Mouse (Mus musculus) neural tube, embryonic 11.5 days (tissue): ENCODE results near the gene Ero1l. TPM values are rescaled to one million over a fixed set of nuclear protein-coding genes. Genes with fewer than 3 reads are reported as not detected.

ENCODE experiments used
- ATAC-seq: fragments of 200-750 bp; cut with Nextera tagmentation; 2 replicates; pipeline ENCODE4 v1.8.0; 2017; ENCODE audit warnings: moderate number of reproducible peaks, mild to moderate bottlenecking, moderate TSS enrichment, moderate library complexity; ENCODE audit not compliant: insufficient read depth, low FRiP score, low TSS enrichment
- DNase-seq: peaks from one replicate; pipeline ENCODE4 v3.0.0-alpha.2; 2015; ENCODE audit warnings: low spot score
- H3K27ac ChIP-seq: fragments of 300-500 bp; sonication (generic); 2 replicates; pipeline ENCODE4 v1.5.1; 2014; ENCODE audit warnings: low read depth, mild to moderate bottlenecking, low read length
- H3K27me3 ChIP-seq: fragments of 300-500 bp; sonication (generic); 2 replicates; pipeline ENCODE4 v1.6.1; 2014; ENCODE audit warnings: mild to moderate bottlenecking, low read length, mixed read lengths; ENCODE audit not compliant: control insufficient read depth, insufficient read depth
- H3K36me3 ChIP-seq: fragments of 300-500 bp; sonication (generic); 2 replicates; pipeline ENCODE4 v1.6.1; 2014; ENCODE audit warnings: mild to moderate bottlenecking, low read length, moderate library complexity, mixed read lengths; ENCODE audit not compliant: control insufficient read depth, insufficient read depth
- H3K4me1 ChIP-seq: fragments of 300-500 bp; sonication (generic); 2 replicates; pipeline ENCODE4 v1.6.1; 2014; ENCODE audit warnings: low read length, mixed read lengths; ENCODE audit not compliant: control insufficient read depth, insufficient read depth
- H3K4me2 ChIP-seq: fragments of 300-500 bp; sonication (generic); 2 replicates; pipeline ENCODE4 v1.6.1; 2014; ENCODE audit warnings: low read depth, mild to moderate bottlenecking, moderate library complexity
- H3K4me3 ChIP-seq: fragments of 300-500 bp; sonication (generic); 2 replicates; pipeline ENCODE4 v1.5.1; 2014; ENCODE audit warnings: low read depth, low read length
- H3K9ac ChIP-seq: fragments of 300-500 bp; sonication (generic); 2 replicates; pipeline ENCODE4 v1.6.1; 2014; ENCODE audit warnings: mild to moderate bottlenecking, low read length
- H3K9me3 ChIP-seq: fragments of 300-500 bp; sonication (generic); 2 replicates; pipeline ENCODE4 v1.6.1; 2016; ENCODE audit warnings: low read length; ENCODE audit not compliant: control insufficient read depth
- whole genome bisulfite sequencing: fragments of 180-500 bp; shearing (Covaris S2); extraction: QIAGEN DNeasy Blood & Tissue Kit; methylation state at CpG from one replicate; pipeline ENCODE4 v1.1.7; 2014; 5-methylcytosine and 5-hydroxymethylcytosine counted together
- polyA plus RNA-seq: library from polyadenylated mRNA; unstranded; fragments of >200 nt; fragmentation: Nextera tagmentation; extraction: Ambion mirVana; gene quantifications from 2 replicates; pipeline ENCODE4 v1.2.1, GENCODE M21; 2014

Ero1l gene
- 32.4 and 34.5 TPM in 2 replicates for polyA plus RNA-seq

- Histone ChIP-seq H3K27ac (peak within 1 kb of the TSS; percentile 63), H3K9me3 (no peaks in the 10 kb centered on the region), H3K4me3 (peak within 1 kb of the TSS; percentile 87), H3K27me3 (no peaks in the 10 kb centered on the region), H3K36me3 (no peaks in the 10 kb centered on the region), H3K9ac (peak within 1 kb of the TSS; percentile 92), H3K4me2 (peak within 1 kb of the TSS; percentile 79), H3K4me1 (peaks cover 5% of the 10 kb centered on the region)
- 3% methylated on average over 32 of the region's 74 CpGs for WGBS
- peak; percentile 95 for ATAC-seq
- peak; percentile 89 for DNase-seq
Measured at GRCm38 (mm10) chr14:45318426-45319236, at the start of gene Ero1l. Gene Ero1l, minus strand, starts transcription at chr14:45318771.

- no peak overlapping the region for H3K9ac ChIP-seq
- no peaks in the 10 kb centered on the region for H3K27me3 ChIP-seq
- WGBS = 79% methylated on average over 6 of the region's 6 CpGs
- no peak overlapping the region for H3K4me2 ChIP-seq
- ATAC-seq (no peak), DNase-seq (no peak)
- H3K9me3 ChIP-seq = no peaks in the 10 kb centered on the region
- H3K4me3 ChIP-seq = no peak overlapping the region
- peaks cover 8% of the 10 kb centered on the region for H3K36me3 ChIP-seq
- no peaks in the 10 kb centered on the region for H3K4me1 ChIP-seq
- no peak overlapping the region for H3K27ac ChIP-seq
Measured at GRCm38 (mm10) chr14:45365196-45365587, 46.6 kb upstream of the Ero1l start.

DNA sequence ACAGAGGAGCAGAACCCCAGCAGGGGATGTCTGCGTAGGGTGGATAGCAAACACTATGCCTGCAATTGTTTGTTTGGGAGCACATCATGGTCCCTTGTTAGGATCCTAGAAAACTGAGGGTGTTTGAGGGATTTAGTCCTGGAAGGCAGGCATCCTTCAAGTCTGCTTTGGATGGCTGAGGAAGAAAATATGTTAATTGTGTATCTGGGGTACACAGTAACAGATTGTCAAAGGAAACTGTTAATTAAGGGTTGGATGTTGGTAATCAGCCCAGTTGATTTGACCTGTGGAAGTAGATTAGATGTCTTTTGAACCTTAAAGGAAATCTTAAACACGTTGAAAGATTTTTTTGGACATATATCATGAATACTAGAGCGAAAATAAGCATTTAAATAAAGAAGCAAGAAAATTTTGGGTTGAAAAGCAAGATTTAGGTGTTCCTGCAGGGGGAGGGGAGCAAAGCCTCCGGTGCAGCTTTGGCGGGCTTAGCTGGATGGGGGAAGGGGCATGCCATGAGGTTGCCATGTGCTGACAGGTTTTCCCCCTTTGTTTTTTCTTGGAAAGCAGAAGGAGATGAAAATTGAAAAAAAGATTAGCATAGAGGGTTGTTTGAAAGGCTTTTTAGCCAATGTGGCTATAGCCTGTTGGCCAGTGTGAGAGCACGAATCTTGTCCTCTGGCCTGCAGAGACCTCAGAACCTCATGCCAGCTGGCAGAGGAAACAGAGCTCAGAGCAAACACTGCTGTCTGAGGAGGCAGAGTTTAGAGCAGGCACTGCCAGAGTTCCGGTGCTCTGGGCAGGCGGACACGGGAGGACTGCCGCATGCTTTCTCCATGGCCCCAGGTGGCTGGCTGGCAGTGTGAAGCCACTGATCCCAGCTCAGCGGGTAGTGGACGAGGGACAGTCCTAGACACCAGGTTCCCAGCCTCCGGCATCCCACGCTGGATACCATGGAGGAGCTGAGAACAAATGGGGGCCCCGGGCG is 45.9 kb upstream of the Ero1l start:
- H3K27me3 ChIP-seq = no peaks in the 10 kb centered on the region
- H3K4me2 ChIP-seq = no peak overlapping the region
- WGBS = 85% methylated on average over 16 of the region's 16 CpGs
- no peak overlapping the region for H3K27ac ChIP-seq
- peaks cover 3% of the 10 kb centered on the region; the same call in 1 of the 2 replicates for H3K36me3 ChIP-seq
- no peak for ATAC-seq
- no peak overlapping the region for H3K9ac ChIP-seq
- no peak for DNase-seq
- H3K4me3 ChIP-seq = no peak overlapping the region
- no peaks in the 10 kb centered on the region for H3K4me1 ChIP-seq
- no peaks in the 10 kb centered on the region for H3K9me3 ChIP-seq

GRCm38 (mm10) chr14:45350931-45351859 is 32.6 kb upstream of the Ero1l start, which contains the start of gene Styx:
Gene Styx, plus strand, starts transcription at chr14:45351093.
- peaks cover 2% of the 10 kb centered on the region for H3K36me3 ChIP-seq
- peak within 1 kb of the TSS; percentile 24; the same call in 1 of the 2 replicates for H3K27ac ChIP-seq
- DNase-seq (peak; percentile 97), ATAC-seq (peak; percentile 98)
- H3K9ac ChIP-seq = peak within 1 kb of the TSS; percentile 55
- no peaks in the 10 kb centered on the region for H3K27me3 ChIP-seq
- no peaks in the 10 kb centered on the region; the same call in 1 of the 2 replicates for H3K4me1 ChIP-seq
- H3K4me2 ChIP-seq = peak within 1 kb of the TSS; percentile 52
- peak within 1 kb of the TSS; percentile 54 for H3K4me3 ChIP-seq
- WGBS = under 1% methylated on average over 39 of the region's 93 CpGs
- no peaks in the 10 kb centered on the region for H3K9me3 ChIP-seq

DNA sequence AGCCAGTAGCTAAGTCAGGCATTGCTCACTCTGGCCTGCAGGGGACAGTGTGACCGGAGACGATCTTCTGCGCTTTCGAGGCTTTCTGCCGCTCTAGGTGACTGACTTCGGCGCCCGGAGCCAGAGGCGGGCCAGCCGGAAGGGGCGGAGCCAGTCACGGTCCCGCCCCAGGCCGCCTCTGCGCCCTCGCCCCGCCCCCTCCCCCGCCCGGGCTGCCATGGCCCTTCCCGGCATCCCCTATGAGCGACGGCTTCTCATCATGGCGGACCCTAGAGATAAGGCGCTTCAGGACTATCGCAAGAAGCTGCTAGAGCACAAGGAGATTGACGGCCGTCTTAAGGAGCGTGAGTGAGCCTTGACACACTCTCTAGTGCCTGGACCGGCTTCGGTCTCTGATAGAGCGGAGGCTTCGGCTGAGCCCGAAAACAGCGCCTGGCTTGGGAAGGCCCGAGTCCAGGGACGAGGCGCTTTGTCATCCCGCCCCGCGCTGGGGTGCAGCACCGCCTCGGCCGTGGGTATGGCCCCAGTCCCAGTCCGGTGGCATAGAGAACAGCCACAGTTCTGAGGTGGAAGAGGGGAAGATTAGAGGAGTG is 11.1 kb upstream of the Ero1l start, which contains the start of gene Psmc6:
Psmc6 (plus strand) TSS at position 200 of the 593 bp plus-strand sequence.
- Histone ChIP-seq H3K4me2 (peak within 1 kb of the TSS; percentile 62), H3K27me3 (no peaks in the 10 kb centered on the region), H3K4me3 (peak within 1 kb of the TSS; percentile 95), H3K9ac (peak within 1 kb of the TSS; percentile 97), H3K27ac (peak within 1 kb of the TSS; percentile 85), H3K9me3 (no peaks in the 10 kb centered on the region), H3K4me1 (no peaks in the 10 kb centered on the region; the same call in 1 of the 2 replicates), H3K36me3 (peaks cover 5% of the 10 kb centered on the region; the same call in 1 of the 2 replicates)
- under 1% methylated on average over 44 of the region's 44 CpGs for WGBS
- peak; percentile 95 for ATAC-seq
- peak; percentile 95 for DNase-seq

DNA sequence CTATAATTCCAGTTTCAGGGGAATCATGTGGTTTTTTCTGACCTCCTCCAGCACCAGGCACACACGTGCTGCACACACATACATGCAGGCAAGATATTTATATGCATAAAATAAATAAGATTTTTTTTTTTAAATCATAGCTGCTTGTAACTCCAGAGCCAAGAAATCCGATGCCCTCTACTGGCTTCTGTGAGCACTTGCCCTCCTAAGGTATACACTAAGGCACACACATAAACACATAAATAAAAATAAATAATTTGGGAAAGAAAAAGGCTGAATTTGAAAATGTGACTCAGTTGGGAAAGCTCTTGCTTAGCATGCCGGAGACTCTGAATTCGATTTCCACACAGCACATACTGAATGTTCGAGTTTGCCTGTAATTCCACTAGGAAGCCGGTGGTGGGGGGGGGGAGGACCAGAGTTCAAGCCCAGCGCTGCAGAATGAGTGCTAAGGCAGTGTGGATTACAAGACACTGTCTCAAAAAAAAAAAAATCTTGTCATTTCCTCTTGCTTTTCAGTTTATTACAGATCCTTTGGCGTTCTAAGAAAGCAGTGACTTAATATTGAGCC is 10.5 kb upstream of the Ero1l start:
- peak; percentile 24; the same call in 1 of the 2 replicates for ATAC-seq

DNA sequence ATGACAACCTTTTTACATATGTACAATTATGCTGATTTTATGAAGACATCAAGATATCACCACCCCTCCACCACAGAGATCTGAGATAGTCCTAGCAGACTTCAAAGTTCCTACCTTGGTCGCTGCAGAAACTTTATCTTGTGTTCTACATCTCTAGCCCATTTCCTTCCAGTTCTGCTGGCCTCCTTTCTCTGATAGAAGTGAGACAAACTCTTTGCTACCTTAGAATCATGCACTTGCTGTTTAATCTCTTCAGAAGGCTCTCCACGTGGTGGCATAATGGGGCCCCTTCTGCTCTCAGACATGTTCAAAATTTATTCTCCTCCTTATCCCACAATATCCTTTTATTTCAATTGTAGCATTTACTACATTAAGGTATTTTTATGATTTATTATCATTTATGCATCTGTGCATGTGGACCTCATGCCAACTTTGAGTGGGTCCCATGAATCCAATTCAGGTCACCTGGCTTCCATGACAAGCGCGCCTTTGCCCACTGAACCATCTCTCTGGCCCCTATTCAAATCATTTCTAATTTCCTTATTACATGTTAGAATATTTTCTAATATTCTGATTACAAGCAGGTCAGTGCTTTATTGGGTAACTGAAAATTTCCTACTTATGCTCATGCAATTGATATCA is 9.6 kb upstream of the Ero1l start:
- H3K27ac ChIP-seq = no peak overlapping the region
- H3K4me2 ChIP-seq = no peak overlapping the region
- DNase-seq (no peak), ATAC-seq (no peak)
- H3K9ac ChIP-seq = no peak overlapping the region
- H3K9me3 ChIP-seq = no peaks in the 10 kb centered on the region
- H3K27me3 ChIP-seq = no peaks in the 10 kb centered on the region
- no peaks in the 10 kb centered on the region; the same call in 1 of the 2 replicates for H3K4me1 ChIP-seq
- H3K36me3 ChIP-seq = peaks cover 5% of the 10 kb centered on the region; the same call in 1 of the 2 replicates
- 94% methylated on average over 4 of the region's 4 CpGs for WGBS
- H3K4me3 ChIP-seq = no peak overlapping the region

More for the DNA sequence above, 10.5 kb upstream of the Ero1l start:
- no peak overlapping the region for H3K27ac ChIP-seq
- peak overlapping the region; percentile 14; the same call in 1 of the 2 replicates for H3K9ac ChIP-seq
- H3K4me3 ChIP-seq = peak overlapping the region; percentile 95
- 15% methylated on average over 8 of the region's 8 CpGs for WGBS
- DNase-seq = no peak
- no peaks in the 10 kb centered on the region for H3K27me3 ChIP-seq
- H3K9me3 ChIP-seq = no peaks in the 10 kb centered on the region
- H3K36me3 ChIP-seq = peaks cover 5% of the 10 kb centered on the region; the same call in 1 of the 2 replicates
- H3K4me1 ChIP-seq = no peaks in the 10 kb centered on the region; the same call in 1 of the 2 replicates
- peak overlapping the region; percentile 39 for H3K4me2 ChIP-seq
